Mouse (Mus musculus) stomach, postnatal 0 days (tissue): Measurements from ENCODE around the gene Id2.

Source experiments
- CTCF ChIP-seq: IDR thresholded peaks from 2 replicates; pipeline ENCODE4 v1.5.1; 2016; ENCODE audit warnings: antibody characterized with exemption, low read depth, mild to moderate bottlenecking, moderate library complexity
- EP300 ChIP-seq: optimal IDR thresholded peaks from 2 replicates; pipeline ENCODE3; 2016; ENCODE audit warnings: antibody characterized with exemption

- TF ChIP-seq EP300, result no peak
- no peak for TF ChIP-seq CTCF
Observed at GRCm38 (mm10) chr12:25108865-25109264, 11.9 kb upstream of the Id2 start.
